Mouse (Mus musculus) heart, embryonic 14.5 days (tissue): ENCODE measurements around the gene Vmn2r113. TPM values are rescaled to one million over a fixed set of nuclear protein-coding genes. Genes with fewer than 3 reads are reported as not detected.
"Not testable (repeated sequence)": the region's sequence is repeated elsewhere in the genome, so short reads cannot be mapped to it uniquely, and the experiment has no call there.

Source experiments
- ATAC-seq: fragments of 200-750 bp; cut with Nextera tagmentation; 2 replicates; pipeline ENCODE4 v1.8.0; 2017; ENCODE audit warnings: low read depth, moderate TSS enrichment; ENCODE audit not compliant: insufficient number of reproducible peaks, insufficient read depth, low FRiP score
- H3K27ac ChIP-seq, 2 experiments: fragments of 200-500 bp in 1 of 2; fragments of 300-500 bp in 1 of 2; sonication (generic) in 1 of 2; replicated peaks in 1 of 2; 2 replicates each; pipeline ENCODE4 v1.5.1; 2012 to 2014; ENCODE audit warnings: low read depth in 2 of 2, low read length in 2 of 2, control low read depth in 1 of 2, mild to moderate bottlenecking in 1 of 2, mixed read lengths in 1 of 2; ENCODE audit not compliant: control insufficient read depth in 1 of 2, insufficient read depth in 1 of 2
- H3K27me3 ChIP-seq: fragments of 300-500 bp; sonication (generic); 2 replicates; pipeline ENCODE4 v1.6.1; 2014; ENCODE audit warnings: mild to moderate bottlenecking, low read length, control low read depth; ENCODE audit not compliant: control insufficient read depth, insufficient read depth
- H3K36me3 ChIP-seq: fragments of 300-500 bp; sonication (generic); 2 replicates; pipeline ENCODE4 v1.6.1; 2014; ENCODE audit warnings: mild to moderate bottlenecking, control low read depth, low read length, mixed read lengths; ENCODE audit not compliant: control insufficient read depth, insufficient read depth
- H3K4me1 ChIP-seq, 2 experiments: fragments of 200-500 bp in 1 of 2; fragments of 300-500 bp in 1 of 2; sonication (generic) in 1 of 2; 2 replicates each; pipeline ENCODE4 v1.6.1; 2012 to 2014; ENCODE audit warnings: low read length in 2 of 2, control low read depth in 1 of 2, mixed read lengths in 1 of 2; ENCODE audit not compliant: control insufficient read depth in 2 of 2, insufficient read depth in 2 of 2
- H3K4me2 ChIP-seq: fragments of 300-500 bp; sonication (generic); 2 replicates; pipeline ENCODE4 v1.6.1; 2014; ENCODE audit warnings: mild to moderate bottlenecking, low read length
- H3K4me3 ChIP-seq, 2 experiments: fragments of 200-500 bp in 1 of 2; fragments of 300-500 bp in 1 of 2; sonication (generic) in 1 of 2; 2 replicates each; pipeline ENCODE4 v1.5.1; 2012 to 2014; ENCODE audit warnings: low read length in 2 of 2, mild to moderate bottlenecking in 2 of 2, control low read depth in 1 of 2, low read depth in 1 of 2, moderate library complexity in 1 of 2; ENCODE audit not compliant: control insufficient read depth in 1 of 2, insufficient read depth in 1 of 2
- H3K9ac ChIP-seq: fragments of 300-500 bp; sonication (generic); 2 replicates; pipeline ENCODE4 v1.6.1; 2014; ENCODE audit warnings: mild to moderate bottlenecking, low read length
- H3K9me3 ChIP-seq: fragments of 300-500 bp; sonication (generic); 2 replicates; pipeline ENCODE4 v1.6.1; 2016; ENCODE audit warnings: low read length, control low read depth; ENCODE audit not compliant: control insufficient read depth
- WGBS: fragments of 180-500 bp; shearing (Covaris S2); extraction: QIAGEN DNeasy Blood & Tissue Kit; methylation state at CpG from one replicate; pipeline ENCODE4 v1.1.7; 2014; 5-methylcytosine and 5-hydroxymethylcytosine counted together
- polyA plus RNA-seq: library from polyadenylated mRNA; unstranded; fragments of >200 nt; fragmentation: Nextera tagmentation; extraction: Ambion mirVana; gene quantifications from 2 replicates; pipeline ENCODE4 v1.2.1, GENCODE M21; 2014

Gene Vmn2r113
- polyA plus RNA-seq, result not detected in 2 replicates

- not testable (repeated sequence) for H3K27me3 ChIP-seq, H3K9ac ChIP-seq, H3K4me3 ChIP-seq, ATAC-seq, H3K4me1 ChIP-seq, H3K36me3 ChIP-seq, H3K9me3 ChIP-seq, H3K27ac ChIP-seq, H3K4me2 ChIP-seq
- no CpG with 5 or more reads among the region's 4 CpGs for WGBS
Observed at GRCm38 (mm10) chr17:22942684-22943083, at the start of gene Vmn2r113. Gene Vmn2r113 (plus strand): TSS chr17:22942984.

Other genes starting within 250 kb of the Vmn2r113 start
- gene Zfp945, start 75.8 kb upstream of the Vmn2r113 start, polyA plus RNA-seq, result 18.7 and 19.1 TPM in 2 replicates
- gene Vmn2r-ps130, start 118.2 kb downstream of the Vmn2r113 start, polyA plus RNA-seq, result not detected in 2 replicates